8 mouse cellular contexts compared by ENCODE assay signal in the genomic region with DNA sequence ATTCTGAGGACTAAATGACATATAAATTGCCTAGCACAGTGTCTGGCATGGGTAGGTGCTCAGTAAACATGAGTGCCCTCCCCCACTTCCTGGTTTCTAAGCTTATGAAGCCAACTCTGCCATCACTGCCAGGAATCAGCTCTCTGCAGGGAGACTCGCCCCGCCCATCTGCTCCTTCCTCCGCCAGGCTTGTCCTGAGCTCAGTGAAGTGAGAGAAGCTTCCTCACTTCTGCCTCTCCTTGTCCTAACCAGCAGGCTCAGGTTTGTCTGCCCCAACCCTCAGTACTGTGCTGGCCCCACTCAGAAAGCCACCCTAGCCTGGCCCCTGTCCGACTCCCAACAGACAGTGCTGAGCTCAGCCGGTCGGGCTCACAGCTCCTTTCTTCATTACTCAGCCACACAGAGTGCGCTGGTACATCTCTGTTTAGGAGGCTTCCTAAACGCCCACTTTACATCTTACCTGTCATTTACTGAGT. TPM values are rescaled to one million over a fixed set of nuclear protein-coding genes. Genes with fewer than 3 reads are reported as not detected.
DNase-seq lines count a peak whose midpoint lies in the region; ATAC-seq and TF ChIP-seq lines count a peak whose summit lies in the region.

No protein-coding gene starts in this region.

- no peak for TF ChIP-seq CTCF in MEL (IDR thresholded peaks at IDR 0.05 in 2 of 3, conservative IDR thresholded peaks at IDR 0.05 in 1 of 3; ENCODE audit: control insufficient read depth in 1 of 3, insufficient read depth in 1 of 3, low read depth in 2 of 3, low read length in 3 of 3, poor library complexity in 1 of 3, severe bottlenecking in 1 of 3)
- no peak for TF ChIP-seq CTCF in lung, adult 2 months (IDR thresholded peaks at IDR 0.05; ENCODE audit: insufficient read depth, low read length)

- WGBS in heart, embryonic 13.5 days, result 37% methylated on average over 8 of the region's 8 CpGs
- WGBS in lung, adult 2 months, result 6% methylated on average over 8 of the region's 8 CpGs

- H3K79me2 ChIP-seq in MEL (ENCODE audit: control insufficient read depth, insufficient read depth, low read length, poor library complexity), result no peaks in the 10 kb centered on the region

- TF ChIP-seq POLR2A in MEL (IDR thresholded peaks at IDR 0.05; ENCODE audit: control insufficient read depth in 1 of 2, insufficient read depth in 1 of 2, low read depth in 1 of 2, low read length in 2 of 2, poor library complexity in 1 of 2), result peak in 1 of 2 experiments; percentile 39; a peak in 1 of 4 replicates
- TF ChIP-seq POLR2A in lung, adult 2 months (IDR thresholded peaks at IDR 0.05; ENCODE audit: borderline replicate concordance, extremely low read depth, low read depth, low read length), result peak; percentile 34; the same call in 1 of the 2 replicates

- ATAC-seq in heart, embryonic 13.5 days (ENCODE audit: extremely low read depth, insufficient number of reproducible peaks, low FRiP score, low TSS enrichment), result peak; percentile 37; the same call in 1 of the 2 replicates

- DNase-seq in embryo, embryonic 11 days, result peak; percentile 36
- DNase-seq in embryo, embryonic 10.5 days (ENCODE audit: low spot score), result no peak
- peak; percentile 92 for DNase-seq in MEL (ENCODE audit: low read depth, low spot score)
- peak; percentile 92 to 95 for DNase-seq in cerebellum, postnatal 25 days
- DNase-seq in kidney, postnatal 4 days, result peak; percentile 74 to 83
- DNase-seq in lung, adult 2 months, result peak; percentile 74
- DNase-seq in spleen, adult 18-20 months, result peak; percentile 44 to 58

- peak overlapping the region; percentile 78 for H3K27ac ChIP-seq in MEL (ENCODE audit: control insufficient read depth, low read depth, low read length)
- H3K27ac ChIP-seq in heart, embryonic 13.5 days (replicated peaks), result peak overlapping the region; percentile 76

- peak; percentile 53 to 68 for TF ChIP-seq EP300 in MEL (IDR thresholded peaks at IDR 0.05; ENCODE audit: low read depth in 1 of 2, low read length in 2 of 2)

- H3K4me2 ChIP-seq in heart, embryonic 13.5 days, result peak overlapping the region; percentile 43

- H3K9me3 ChIP-seq in MEL (replicated peaks; ENCODE audit: insufficient read depth, low read length), result no peaks in the 10 kb centered on the region
- no peaks in the 10 kb centered on the region for H3K9me3 ChIP-seq in heart, embryonic 13.5 days

- peaks cover 11 to 13% of the 10 kb centered on the region in 2 experiments for H3K4me1 ChIP-seq in MEL (ENCODE audit: control insufficient read depth in 1 of 2, insufficient read depth in 2 of 2, low read length in 2 of 2)
- H3K4me1 ChIP-seq in heart, embryonic 13.5 days, result peaks cover 38% of the 10 kb centered on the region
- peaks cover 25% of the 10 kb centered on the region for H3K4me1 ChIP-seq in lung, adult 2 months (ENCODE audit: control insufficient read depth, insufficient read depth, low read length)

- H3K27me3 ChIP-seq in MEL (ENCODE audit: control insufficient read depth in 1 of 2, insufficient read depth in 2 of 2, low read length in 2 of 2), result no peaks in the 10 kb centered on the region
- H3K27me3 ChIP-seq in heart, embryonic 13.5 days (replicated peaks), result no peaks in the 10 kb centered on the region

- H3K36me3 ChIP-seq in MEL (ENCODE audit: control insufficient read depth in 1 of 2, insufficient read depth in 2 of 2, low read length in 2 of 2), result peaks cover 0 to 10% of the 10 kb centered on the region in 2 experiments; a peak in 2 of 4 replicates
- peaks cover 25% of the 10 kb centered on the region for H3K36me3 ChIP-seq in heart, embryonic 13.5 days

- no peak; the same call in 1 of the 2 replicates for TF ChIP-seq RAD21 in MEL (IDR thresholded peaks at IDR 0.05; ENCODE audit: low read depth, low read length)

- H3K4me3 ChIP-seq in MEL (ENCODE audit: control insufficient read depth in 1 of 2, insufficient read depth in 1 of 2, low read depth in 2 of 2, low read length in 2 of 2), result peak overlapping the region; percentile 23 to 42
- H3K4me3 ChIP-seq in heart, embryonic 13.5 days, result no peak overlapping the region
- no peak overlapping the region for H3K4me3 ChIP-seq in lung, adult 2 months (replicated peaks; ENCODE audit: extremely low read depth, low read depth, low read length)

- peak overlapping the region; percentile 37 for H3K9ac ChIP-seq in MEL (ENCODE audit: control insufficient read depth, low read depth, low read length, poor library complexity, severe bottlenecking)
- peak overlapping the region; percentile 65; the same call in 1 of the 2 replicates for H3K9ac ChIP-seq in heart, embryonic 13.5 days

TF ChIP-seq in MEL, 35 proteins besides CTCF, POLR2A, EP300 and RAD21:
- TF ChIP-seq ELF1 (IDR thresholded peaks at IDR 0.05; ENCODE audit: low read depth, low read length) (peak; percentile 95), SMC3 (IDR thresholded peaks at IDR 0.05; ENCODE audit: low read depth, low read length) (no peak; the same call in 1 of the 2 replicates), NRF1 (IDR thresholded peaks at IDR 0.05; ENCODE audit: insufficient read depth, low read depth, low read length, poor library complexity, severe bottlenecking) (no peak), CHD1 (IDR thresholded peaks at IDR 0.05; ENCODE audit: low read depth, low read length) (no peak), NELFE (IDR thresholded peaks at IDR 0.05; ENCODE audit: low read depth, low read length) (0 out of 2 replicates have a peak, but pooled peaks have one; percentile 32), HCFC1 (IDR thresholded peaks at IDR 0.05; ENCODE audit: low read depth, low read length) (peak; percentile 72), USF2 (IDR thresholded peaks at IDR 0.05; ENCODE audit: borderline replicate concordance in 1 of 2, insufficient read depth in 1 of 2, low read depth in 1 of 2, low read length in 2 of 2) (no peak), TCF12 (IDR thresholded peaks at IDR 0.05; ENCODE audit: low read depth, low read length) (peak; percentile 53; the same call in 1 of the 2 replicates), CHD2 (IDR thresholded peaks at IDR 0.05; ENCODE audit: low read length) (peak; percentile 40; the same call in 1 of the 2 replicates), USF1 (IDR thresholded peaks at IDR 0.05; ENCODE audit: low read depth, low read length) (no peak), KAT2A (conservative IDR thresholded peaks at IDR 0.05; ENCODE audit: low read depth, low read length) (no peak), ZC3H11A (IDR thresholded peaks at IDR 0.05; ENCODE audit: low read depth, low read length) (0 out of 2 replicates have a peak, but pooled peaks have one; percentile 6), MAX (IDR thresholded peaks at IDR 0.05; ENCODE audit: low read length) (peak; percentile 56; the same call in 1 of the 2 replicates), POLR2AphosphoS5 (IDR thresholded peaks at IDR 0.05; ENCODE audit: borderline replicate concordance, low read depth, low read length) (no peak), ZMIZ1 (IDR thresholded peaks at IDR 0.05; ENCODE audit: low read depth, low read length) (no peak), RCOR1 (IDR thresholded peaks at IDR 0.05; ENCODE audit: low read depth, low read length) (no peak), TAL1 (IDR thresholded peaks at IDR 0.05; ENCODE audit: low read length) (no peak), MYB (IDR thresholded peaks at IDR 0.05; ENCODE audit: low read depth, low read length) (no peak), MYC (IDR thresholded peaks at IDR 0.05; ENCODE audit: low read depth, low read length) (0 out of 2 replicates have a peak, but pooled peaks have one; percentile 37), MEF2A (IDR thresholded peaks at IDR 0.05; ENCODE audit: extremely low read depth, insufficient replicate concordance, low read depth, low read length, poor library complexity, severe bottlenecking) (no peak), BHLHE40 (IDR thresholded peaks at IDR 0.05; ENCODE audit: borderline replicate concordance, low read depth, low read length) (no peak), MAFK (IDR thresholded peaks at IDR 0.05; ENCODE audit: borderline replicate concordance, low read depth, low read length) (no peak), ETS1 (IDR thresholded peaks at IDR 0.05; ENCODE audit: low read depth, low read length) (peak; percentile 53), ZKSCAN1 (IDR thresholded peaks at IDR 0.05; ENCODE audit: low read depth, low read length) (no peak), JUND (IDR thresholded peaks at IDR 0.05; ENCODE audit: low read depth, low read length) (no peak), E2F4 (IDR thresholded peaks at IDR 0.05; ENCODE audit: borderline replicate concordance, low read depth, low read length) (no peak), ZNF384 (IDR thresholded peaks at IDR 0.05; ENCODE audit: low read depth, low read length) (no peak), GATA1 (IDR thresholded peaks at IDR 0.05; ENCODE audit: low read depth, low read length) (0 out of 2 replicates have a peak, but pooled peaks have one; percentile 21), MAZ (IDR thresholded peaks at IDR 0.05; ENCODE audit: low read depth, low read length) (peak; percentile 61; the same call in 1 of the 2 replicates), SIN3A (IDR thresholded peaks at IDR 0.05; ENCODE audit: low read length) (peak; percentile 79), MXI1 (IDR thresholded peaks at IDR 0.05; ENCODE audit: low read depth, low read length) (peak; percentile 65; the same call in 1 of the 2 replicates), TBP (IDR thresholded peaks at IDR 0.05; ENCODE audit: low read depth, low read length) (0 out of 2 replicates have a peak, but pooled peaks have one; percentile 13), POLR2AphosphoS2 (IDR thresholded peaks at IDR 0.05; ENCODE audit: low read length) (no peak), GABPA (IDR thresholded peaks at IDR 0.05; ENCODE audit: low read depth, low read length) (no peak), UBTF (IDR thresholded peaks at IDR 0.05; ENCODE audit: borderline replicate concordance, insufficient read depth, low read depth, low read length) (0 out of 2 replicates have a peak, but pooled peaks have one; percentile 7)

RNA-seq across cellular contexts. Expression of gene Crtc3, which starts 59.9 kb away (rescaled TPM):
- total RNA-seq in MEL (2012; rRNA removed), result 4.2 and 5.0 TPM in 2 replicates
- polyA plus RNA-seq in MEL (2012; ENCODE audit: insufficient read depth in 1 of 2, insufficient read length in 2 of 2, low read depth in 1 of 2, low replicate concordance in 2 of 2, missing spikeins in 1 of 2), result 10 to 100 TPM in 1 of 2 experiments, not detected in 1; 15.8 TPM
- polyA plus RNA-seq in heart, embryonic 13.5 days (2015; fragmentation: Nextera tagmentation; extraction: Ambion mirVana), result 14.9 and 16.6 TPM in 2 replicates
- polyA plus RNA-seq in lung, adult 2 months (2012; rRNA removed), result 26.3 and 27.9 TPM in 2 replicates

Comparison
In these comparisons a context has a peak if more than half of its experiments do, and no peak if none do; other contexts are left out.
1. H3K4me3 ChIP-seq: peak in MEL (2 of 2); none in heart, embryonic 13.5 days (single experiment) and lung, adult 2 months (single experiment).